Mouse (Mus musculus): Measurements from ENCODE around the gene Krt23.

Krt23 gene

GRCm38 (mm10) chr11:99492733-99493573 is at the start of gene Krt23:
Gene Krt23 (minus strand): TSS chr11:99493137.
- no peak for DNase-seq (ENCODE audit: extremely low spot score, low spot score)

- no peak for DNase-seq (ENCODE audit: extremely low spot score, low spot score)
Observed at GRCm38 (mm10) chr11:99539721-99540120, 46.8 kb upstream of the Krt23 start.

GRCm38 (mm10) chr11:99521288-99521860 is 28.4 kb upstream of the Krt23 start, which contains the start of gene Krt39:
Gene Krt39 (minus strand): TSS chr11:99521338.
- DNase-seq (ENCODE audit: extremely low spot score, low spot score), result no peak

DNA sequence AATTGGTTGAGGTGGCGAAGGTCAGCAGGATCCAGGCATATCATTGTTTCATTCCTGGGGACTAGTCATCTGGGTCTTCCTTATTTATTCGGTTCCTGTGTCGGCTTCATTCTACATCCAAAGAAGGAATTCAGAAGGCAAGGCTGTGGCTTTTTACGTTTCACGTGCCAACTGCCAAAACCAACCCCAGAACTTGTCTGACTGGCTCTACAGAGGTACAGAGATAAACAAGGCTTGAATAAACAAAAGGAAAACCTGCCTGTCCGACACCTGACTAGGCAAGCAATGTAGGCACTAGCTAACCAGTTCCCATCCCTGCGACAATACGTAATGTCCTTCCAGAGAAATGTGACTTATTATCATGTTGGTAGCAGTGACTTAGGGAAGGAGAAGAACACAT is 21.2 kb upstream of the Krt23 start:
- no peak for DNase-seq (ENCODE audit: extremely low spot score, low spot score)

DNA sequence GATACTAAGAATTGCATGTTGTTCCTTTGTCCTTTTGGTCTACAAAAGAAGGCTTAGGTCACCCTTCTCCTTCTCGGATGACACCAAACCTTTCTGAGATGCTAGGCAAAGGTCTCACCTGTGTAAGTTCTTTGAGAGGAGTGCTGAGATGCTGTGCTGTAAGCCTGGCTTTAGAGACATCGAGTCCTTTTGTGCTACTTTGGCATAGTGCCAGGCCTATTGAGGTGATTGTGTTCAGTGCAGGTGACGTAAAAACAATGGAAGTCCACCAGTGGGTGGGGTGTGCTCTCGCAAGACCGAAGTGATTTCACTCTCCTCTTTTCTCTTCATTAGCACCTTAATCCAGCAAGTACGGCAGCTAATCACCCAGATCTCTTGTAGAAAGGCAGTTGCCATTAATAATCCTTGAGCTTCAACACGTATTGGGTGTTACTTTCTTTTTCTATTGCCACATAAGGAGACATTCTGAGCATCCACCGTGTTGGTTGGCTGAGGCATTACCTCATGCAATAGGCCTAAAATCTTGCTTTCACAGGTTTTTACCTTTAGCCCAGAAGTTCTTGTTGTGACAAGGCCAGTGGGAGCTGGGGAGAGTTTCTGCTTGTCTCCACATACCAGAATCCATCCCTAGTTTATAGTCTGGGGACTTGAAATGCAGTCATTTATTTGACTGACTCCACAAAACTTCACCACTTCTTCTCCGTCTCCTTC is 7.3 kb upstream of the Krt23 start:
- no peak for DNase-seq (ENCODE audit: extremely low spot score, low spot score)

GRCm38 (mm10) chr11:99496460-99496859 is 3.5 kb upstream of the Krt23 start:
- DNase-seq (ENCODE audit: extremely low spot score, low spot score), result no peak

GRCm38 (mm10) chr11:99494741-99495140 is 1.8 kb upstream of the Krt23 start:
- DNase-seq (ENCODE audit: extremely low spot score, low spot score), result no peak

GRCm38 (mm10) chr11:99493574-99493850 is 575 bp upstream of the Krt23 start:
- DNase-seq (ENCODE audit: extremely low spot score, low spot score), result no peak

- DNase-seq (ENCODE audit: extremely low spot score, low spot score), result no peak
Observed at GRCm38 (mm10) chr11:99491040-99491439, 1.9 kb downstream of the Krt23 start.

DNA sequence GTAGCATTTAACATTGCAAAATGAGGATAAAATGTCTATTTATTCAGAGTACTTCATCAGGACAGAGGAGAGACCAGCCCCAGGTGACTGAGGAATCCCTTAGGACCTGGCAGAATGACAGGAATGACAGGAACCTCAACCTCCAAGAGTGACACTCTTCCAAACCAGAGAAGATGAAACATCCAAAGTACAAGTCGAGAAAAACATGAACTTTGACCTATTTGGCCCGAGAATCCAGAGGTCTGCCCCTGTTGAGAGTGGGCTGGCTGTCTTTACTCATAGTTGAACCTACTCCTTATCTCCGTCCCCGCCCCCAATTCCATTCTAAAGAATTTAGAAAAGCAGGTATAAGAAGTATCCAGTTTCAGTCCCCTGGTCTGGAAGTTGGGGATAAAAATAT is 2.3 kb downstream of the Krt23 start:
- DNase-seq (ENCODE audit: extremely low spot score, low spot score), result no peak

- DNase-seq (ENCODE audit: extremely low spot score, low spot score), result no peak
Observed at GRCm38 (mm10) chr11:99489233-99489632, 3.7 kb downstream of the Krt23 start.

GRCm38 (mm10) chr11:99474981-99475380 is 18.0 kb downstream of the Krt23 start:
- DNase-seq (ENCODE audit: extremely low spot score, low spot score), result no peak

GRCm38 (mm10) chr11:99473433-99473832 is 19.5 kb downstream of the Krt23 start:
- DNase-seq (ENCODE audit: extremely low spot score, low spot score), result no peak

DNA sequence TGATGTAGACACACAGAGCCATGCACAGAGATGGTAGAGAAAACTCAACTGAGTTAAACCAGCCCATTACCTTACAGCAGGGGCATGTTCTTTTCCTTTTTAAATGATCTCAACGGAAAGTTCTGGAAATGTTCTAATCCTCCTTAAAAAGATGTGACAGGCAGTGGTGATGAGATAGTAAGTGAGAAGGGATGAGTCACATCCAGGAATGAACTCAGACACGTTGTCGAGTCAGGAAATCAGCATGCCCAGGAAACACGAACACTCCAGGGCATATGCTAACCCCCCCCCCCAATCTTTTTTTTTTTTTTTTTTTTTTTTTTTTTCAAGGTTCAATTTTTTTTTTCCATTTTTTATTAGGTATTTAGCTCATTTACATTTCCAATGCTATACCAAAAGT is 20.5 kb downstream of the Krt23 start:
- DNase-seq (ENCODE audit: extremely low spot score, low spot score), result no peak

DNA sequence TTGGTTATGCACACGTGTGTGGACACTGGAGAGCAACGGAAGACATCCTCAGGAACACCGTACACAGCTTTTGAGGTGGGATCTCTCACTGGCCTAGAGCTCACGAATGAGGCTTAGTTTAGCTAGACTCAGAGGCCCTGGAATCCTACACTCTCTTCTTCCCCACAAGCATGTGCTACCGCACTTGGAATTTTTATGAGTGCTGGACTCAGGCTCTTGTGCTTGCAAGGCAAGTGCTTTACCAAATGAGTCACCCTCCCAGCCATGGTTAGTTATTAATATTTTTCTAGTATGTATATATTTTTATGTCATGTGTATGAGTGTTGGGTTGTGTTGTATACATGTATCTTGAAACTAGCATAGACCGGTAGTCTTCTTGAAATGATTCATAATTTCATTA is 21.0 kb downstream of the Krt23 start:
- DNase-seq (ENCODE audit: extremely low spot score, low spot score), result no peak

- DNase-seq (ENCODE audit: extremely low spot score, low spot score), result no peak
Observed at GRCm38 (mm10) chr11:99469228-99469627, 23.7 kb downstream of the Krt23 start.

DNA sequence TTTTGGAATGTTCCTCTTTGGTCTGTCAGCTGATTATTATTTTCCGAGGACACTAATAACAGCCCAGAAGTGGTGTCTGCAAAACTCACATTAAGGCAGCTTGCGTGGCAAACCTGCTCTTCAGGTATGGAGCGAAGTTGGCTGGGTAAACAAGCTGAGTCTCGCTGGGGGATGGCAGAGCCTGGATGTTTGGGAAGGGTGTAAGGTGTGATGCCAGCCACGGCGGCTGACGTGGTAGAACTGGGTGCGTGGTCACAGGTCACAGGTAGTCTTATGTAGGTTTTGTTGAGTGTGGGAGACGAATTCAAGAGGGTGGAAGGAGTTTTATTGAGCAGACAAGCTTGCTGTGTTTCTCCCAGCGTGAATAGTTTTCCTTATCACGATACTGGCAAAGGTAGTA is 24.4 kb downstream of the Krt23 start:
- DNase-seq (ENCODE audit: extremely low spot score, low spot score), result no peak

GRCm38 (mm10) chr11:99466316-99466715 is 26.6 kb downstream of the Krt23 start:
- peak; percentile 25 for DNase-seq (ENCODE audit: extremely low spot score, low spot score)

- DNase-seq (ENCODE audit: extremely low spot score, low spot score), result peak; percentile 83
Observed at GRCm38 (mm10) chr11:99464836-99465235, 28.1 kb downstream of the Krt23 start.

- peak; percentile 71 for DNase-seq (ENCODE audit: extremely low spot score, low spot score)
Observed at GRCm38 (mm10) chr11:99463155-99463554, 29.8 kb downstream of the Krt23 start.

GRCm38 (mm10) chr11:99461736-99462135 is 31.2 kb downstream of the Krt23 start:
- no peak for DNase-seq (ENCODE audit: extremely low spot score, low spot score)

- no peak for DNase-seq (ENCODE audit: extremely low spot score, low spot score)
Observed at GRCm38 (mm10) chr11:99458887-99459286, 34.0 kb downstream of the Krt23 start.

DNA sequence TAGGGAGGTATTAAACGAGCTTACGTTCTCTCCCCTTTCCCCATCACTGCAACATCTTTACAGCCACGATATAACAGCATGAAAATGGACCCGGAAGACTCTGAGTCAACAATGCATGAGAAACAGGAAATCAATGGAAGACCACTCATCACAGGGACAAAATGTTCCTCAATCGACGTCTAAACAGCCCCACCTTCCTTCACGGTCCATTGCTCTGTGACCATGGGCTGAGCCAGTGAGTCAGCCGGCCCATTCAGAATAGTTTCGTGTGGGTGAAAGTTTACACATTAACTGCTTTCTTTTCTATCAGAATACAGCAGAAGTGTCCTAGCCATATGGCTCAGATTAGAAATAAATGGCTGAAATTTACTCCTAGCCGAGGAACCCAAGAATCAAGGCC is 38.2 kb downstream of the Krt23 start:
- no peak for DNase-seq (ENCODE audit: extremely low spot score, low spot score)
